Comparison of ENCODE assay signal across 9 mouse cellular contexts in the genomic region with DNA sequence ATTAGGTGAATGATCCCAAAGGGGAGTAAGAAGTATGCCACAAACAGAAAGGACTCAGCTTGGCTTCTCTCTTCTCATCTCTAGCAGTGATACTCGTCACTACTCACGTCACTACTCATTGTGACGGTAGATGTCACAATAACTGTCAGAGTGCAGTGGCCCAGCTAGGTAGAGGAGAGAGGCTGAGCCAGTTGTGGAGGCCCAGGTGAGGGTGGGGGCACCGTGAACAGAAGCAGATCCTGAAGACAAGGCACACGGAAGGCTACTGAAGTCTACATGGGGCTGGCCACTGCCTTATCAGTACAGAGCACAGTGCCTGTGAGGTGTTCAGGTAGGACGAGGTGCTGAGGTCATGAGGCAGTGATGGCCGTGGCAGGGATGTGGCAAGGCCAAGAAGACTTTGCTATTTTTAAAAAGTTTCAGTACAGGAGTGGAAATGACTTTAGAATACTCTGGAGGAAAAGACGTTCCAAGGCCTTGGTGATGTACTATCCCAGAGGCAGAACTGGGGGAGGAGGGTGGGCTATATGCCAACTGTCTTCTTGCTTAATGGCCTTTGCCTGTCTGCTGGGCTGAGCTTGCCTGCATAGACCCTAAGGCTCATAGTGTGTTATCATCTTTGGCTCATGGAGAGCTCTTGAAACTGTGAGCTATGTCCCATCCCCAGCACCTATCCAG. TPM values are rescaled to one million over a fixed set of nuclear protein-coding genes. Genes with fewer than 3 reads are reported as not detected.
A peak's percentile ranks its signal among the peaks of the same experiment; 100 is the strongest.
DNase-seq lines count a peak whose midpoint lies in the region; ATAC-seq lines count a peak whose summit lies in the region.
"Had no signal": no experiment of that assay in that cellular context is flagged by ENCODE, and none has a peak within 500 bp of the region (broad histone marks: within the 10 kb centered on the region; RNA-seq: fewer than 3 reads in every experiment).

No protein-coding gene starts in this region.

- peak; percentile 39 for DNase-seq in thymus, postnatal 14 days
- DNase-seq in thymus, postnatal 36 days: no peak
- DNase-seq in skeletal muscle tissue, adult 2 months (ENCODE audit: low read depth, low spot score): peak; percentile 74
- DNase-seq in right cerebral cortex, postnatal 36 days (ENCODE audit: low spot score in 2 of 2): no peak
- no peak for DNase-seq in spleen, adult 12 weeks (ENCODE audit: low spot score)
- DNase-seq in layer of hippocampus, postnatal 10 days (ENCODE audit: low spot score in 2 of 2): no peak

- 56% methylated on average over 8 of the region's 8 CpGs for WGBS in heart, embryonic 12.5 days
- 67% methylated on average over 8 of the region's 8 CpGs for WGBS in limb, embryonic 13.5 days

- ATAC-seq in heart, embryonic 12.5 days (ENCODE audit: insufficient number of reproducible peaks, low FRiP score): no peak
- no peak for ATAC-seq in limb, embryonic 13.5 days (ENCODE audit: low FRiP score, low read depth)

- H3K9me3 ChIP-seq in heart, embryonic 12.5 days (replicated peaks): no peaks in the 10 kb centered on the region
- no peaks in the 10 kb centered on the region for H3K9me3 ChIP-seq in limb, embryonic 13.5 days
- H3K9me3 ChIP-seq: neural tube, embryonic 12.5 days had no signal

- H3K9ac ChIP-seq in heart, embryonic 12.5 days: 0 out of 2 replicates have a peak overlapping the region, but pooled peaks have one; percentile 1
- H3K9ac ChIP-seq in limb, embryonic 13.5 days: peak overlapping the region; percentile 90
- H3K9ac ChIP-seq: neural tube, embryonic 12.5 days had no signal

- no peaks in the 10 kb centered on the region for H3K36me3 ChIP-seq in heart, embryonic 12.5 days
- H3K36me3 ChIP-seq in limb, embryonic 13.5 days: no peaks in the 10 kb centered on the region
- H3K36me3 ChIP-seq: neural tube, embryonic 12.5 days had no signal

- peak overlapping the region; percentile 86 for H3K4me2 ChIP-seq in heart, embryonic 12.5 days
- peak overlapping the region; percentile 97 for H3K4me2 ChIP-seq in limb, embryonic 13.5 days (replicated peaks)

- H3K4me3 ChIP-seq in heart, embryonic 12.5 days: no peak overlapping the region
- peak overlapping the region; percentile 80 for H3K4me3 ChIP-seq in limb, embryonic 13.5 days

- peaks cover 78% of the 10 kb centered on the region for H3K4me1 ChIP-seq in heart, embryonic 12.5 days (replicated peaks)
- H3K4me1 ChIP-seq in limb, embryonic 13.5 days: peaks cover 71% of the 10 kb centered on the region

- no peaks in the 10 kb centered on the region for H3K27me3 ChIP-seq in heart, embryonic 12.5 days (replicated peaks)
- no peaks in the 10 kb centered on the region for H3K27me3 ChIP-seq in limb, embryonic 13.5 days

- H3K27ac ChIP-seq in heart, embryonic 12.5 days (ENCODE audit: poor library complexity, severe bottlenecking): no peak overlapping the region
- no peak overlapping the region for H3K27ac ChIP-seq in limb, embryonic 13.5 days
- H3K27ac ChIP-seq: neural tube, embryonic 12.5 days had no signal

RNA-seq across cellular contexts. Expression of a gene that starts 2.3 kb away (rescaled TPM):
- polyA plus RNA-seq in heart, embryonic 12.5 days (2016; fragmentation: Nextera tagmentation; extraction: Ambion mirVana): 37.2 and 37.9 TPM in 2 replicates
- 68.7 and 71.4 TPM in 2 replicates for polyA plus RNA-seq in limb, embryonic 13.5 days (2015; fragmentation: Nextera tagmentation; extraction: Ambion mirVana)
- 10 to 100 TPM; 12.6 to 13.8 TPM for total RNA-seq in layer of hippocampus, postnatal 10 days (2021)

RNA-seq across cellular contexts. Expression of a gene that starts 29.1 kb away (rescaled TPM):
- polyA plus RNA-seq in heart, embryonic 12.5 days (2016; fragmentation: Nextera tagmentation; extraction: Ambion mirVana): not detected in 2 replicates
- 0.67 and 0.86 TPM in 2 replicates for polyA plus RNA-seq in limb, embryonic 13.5 days (2015; fragmentation: Nextera tagmentation; extraction: Ambion mirVana)
- under 1 TPM in 1 of 2 experiments, not detected in 1; 0.14 TPM for total RNA-seq in layer of hippocampus, postnatal 10 days (2021)

RNA-seq across cellular contexts. Expression of a gene that starts 31.0 kb away (rescaled TPM):
- 0.70 and 0.80 TPM in 2 replicates for polyA plus RNA-seq in heart, embryonic 12.5 days (2016; fragmentation: Nextera tagmentation; extraction: Ambion mirVana)
- 1.1 and 1.4 TPM in 2 replicates for polyA plus RNA-seq in limb, embryonic 13.5 days (2015; fragmentation: Nextera tagmentation; extraction: Ambion mirVana)
- 1 to 10 TPM; 2.5 to 3.5 TPM for total RNA-seq in layer of hippocampus, postnatal 10 days (2021)

RNA-seq across cellular contexts. Expression of a gene that starts 37.8 kb away (rescaled TPM):
- polyA plus RNA-seq in heart, embryonic 12.5 days (2016; fragmentation: Nextera tagmentation; extraction: Ambion mirVana): 40.9 and 41.2 TPM in 2 replicates
- polyA plus RNA-seq in limb, embryonic 13.5 days (2015; fragmentation: Nextera tagmentation; extraction: Ambion mirVana): 45.1 and 46.2 TPM in 2 replicates
- 10 to 100 TPM; 11.1 to 13.0 TPM for total RNA-seq in layer of hippocampus, postnatal 10 days (2021)

Comparison
In these comparisons a context has a peak if more than half of its experiments do, and no peak if none do; other contexts are left out.
1. DNase-seq: peak in thymus, postnatal 14 days (single experiment) and skeletal muscle tissue, adult 2 months (single experiment); none in thymus, postnatal 36 days (0 of 2), right cerebral cortex, postnatal 36 days (0 of 2), spleen, adult 12 weeks (single experiment) and layer of hippocampus, postnatal 10 days (0 of 2).